Mouse (Mus musculus) embryonic facial prominence, embryonic 13.5 days (tissue): ENCODE measurements around the gene Xrcc6. TPM values are rescaled to one million over a fixed set of nuclear protein-coding genes. Genes with fewer than 3 reads are reported as not detected.

Source experiments
- ATAC-seq: fragments of 200-750 bp; cut with Nextera tagmentation; 2 replicates; pipeline ENCODE4 v1.8.0; 2017; ENCODE audit warnings: low read depth; ENCODE audit not compliant: insufficient number of reproducible peaks, insufficient read depth, low FRiP score, low TSS enrichment
- H3K27ac ChIP-seq: fragments of 300-500 bp; sonication (generic); 2 replicates; pipeline ENCODE4 v1.5.1; 2015; ENCODE audit warnings: moderate library complexity, mild to moderate bottlenecking, inconsistent platforms
- H3K27me3 ChIP-seq: fragments of 300-500 bp; sonication (generic); 2 replicates; pipeline ENCODE4 v1.6.1; 2015; ENCODE audit warnings: mild to moderate bottlenecking, inconsistent platforms
- H3K36me3 ChIP-seq: fragments of 300-500 bp; sonication (generic); 2 replicates; pipeline ENCODE4 v1.6.1; 2015; ENCODE audit warnings: mild to moderate bottlenecking, inconsistent platforms
- H3K4me1 ChIP-seq: fragments of 300-500 bp; sonication (generic); 2 replicates; pipeline ENCODE4 v1.6.1; 2015; ENCODE audit warnings: inconsistent platforms
- H3K4me2 ChIP-seq: fragments of 300-500 bp; sonication (generic); 2 replicates; pipeline ENCODE4 v1.6.1; 2015; ENCODE audit warnings: moderate library complexity, mild to moderate bottlenecking, inconsistent platforms
- H3K4me3 ChIP-seq: fragments of 300-500 bp; sonication (generic); 2 replicates; pipeline ENCODE4 v1.5.1; 2015; ENCODE audit warnings: mild to moderate bottlenecking, inconsistent platforms
- H3K9ac ChIP-seq: fragments of 300-500 bp; sonication (generic); 2 replicates; pipeline ENCODE4 v1.6.1; 2015; ENCODE audit warnings: mild to moderate bottlenecking, inconsistent platforms
- H3K9me3 ChIP-seq: fragments of 300-500 bp; sonication (generic); 2 replicates; pipeline ENCODE4 v1.6.1; 2016; ENCODE audit warnings: inconsistent platforms
- WGBS: fragments of 180-500 bp; shearing (Covaris S2); methylation state at CpG from one replicate; pipeline ENCODE4 v1.1.7; 2015; ENCODE audit warnings: mixed read lengths; 5-methylcytosine and 5-hydroxymethylcytosine counted together
- polyA plus RNA-seq: library from polyadenylated mRNA; unstranded; fragments of >200 nt; fragmentation: Nextera tagmentation; extraction: Ambion mirVana; gene quantifications from 2 replicates; pipeline ENCODE4 v1.2.1, GENCODE M21; 2015

Gene Xrcc6
- polyA plus RNA-seq, 1 experiment from 2014 or later, result 98.2 TPM

DNA sequence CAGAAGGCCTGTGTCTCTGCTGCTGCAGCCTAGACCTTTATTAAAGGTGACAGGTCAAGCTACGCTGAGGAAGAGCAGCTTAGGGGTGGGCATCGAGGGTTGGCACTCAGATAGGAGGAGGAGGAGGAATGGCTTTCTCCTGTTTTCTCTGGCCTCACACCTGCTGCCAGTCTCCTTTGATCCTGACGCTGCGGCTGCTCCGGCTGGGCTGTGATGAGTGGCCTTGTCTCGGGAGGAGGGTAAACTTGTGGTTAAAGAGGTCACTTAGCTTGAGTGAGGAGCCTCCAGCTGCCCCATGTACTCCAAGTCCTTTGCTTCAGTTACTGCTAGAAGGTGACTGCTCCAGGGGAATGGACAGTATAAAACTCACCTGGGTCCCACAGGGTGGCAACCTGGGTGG is 6.4 kb downstream of the Xrcc6 start:
- Histone ChIP-seq H3K4me1 (no peaks in the 10 kb centered on the region), H3K9me3 (no peaks in the 10 kb centered on the region), H3K4me3 (no peak overlapping the region), H3K9ac (no peak overlapping the region), H3K27me3 (no peaks in the 10 kb centered on the region), H3K27ac (no peak overlapping the region), H3K36me3 (peaks cover 63% of the 10 kb centered on the region), H3K4me2 (no peak overlapping the region)
- 84% methylated on average over 6 of the region's 6 CpGs for WGBS
- ATAC-seq, result no peak

DNA sequence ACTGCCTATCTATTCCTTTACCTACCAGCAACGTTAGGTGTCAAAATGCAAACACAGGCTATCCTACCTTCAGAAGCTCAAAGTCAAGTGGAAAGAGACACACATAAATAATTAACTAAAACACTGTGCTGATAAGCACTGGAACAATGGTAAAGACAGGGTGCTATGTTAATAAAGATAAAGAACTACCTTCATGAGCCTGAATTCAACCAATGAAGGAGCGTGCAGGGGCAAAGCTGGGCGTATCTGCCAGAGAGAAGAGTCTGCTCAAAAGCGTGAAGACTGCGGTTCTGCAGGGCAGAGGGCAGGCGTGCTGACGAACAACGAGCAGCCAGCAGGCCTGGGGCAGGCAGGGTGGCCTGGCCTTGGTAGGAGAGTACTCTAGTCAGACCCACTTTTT is 16.6 kb downstream of the Xrcc6 start:
- H3K36me3 ChIP-seq, result peaks cover 45% of the 10 kb centered on the region
- H3K9me3 ChIP-seq, result no peaks in the 10 kb centered on the region
- no peak for ATAC-seq
- H3K27me3 ChIP-seq, result no peaks in the 10 kb centered on the region
- WGBS, result 91% methylated on average over 8 of the region's 8 CpGs
- H3K9ac ChIP-seq, result no peak overlapping the region
- no peak overlapping the region for H3K27ac ChIP-seq
- H3K4me2 ChIP-seq, result no peak overlapping the region
- H3K4me1 ChIP-seq, result no peaks in the 10 kb centered on the region
- no peak overlapping the region for H3K4me3 ChIP-seq

DNA sequence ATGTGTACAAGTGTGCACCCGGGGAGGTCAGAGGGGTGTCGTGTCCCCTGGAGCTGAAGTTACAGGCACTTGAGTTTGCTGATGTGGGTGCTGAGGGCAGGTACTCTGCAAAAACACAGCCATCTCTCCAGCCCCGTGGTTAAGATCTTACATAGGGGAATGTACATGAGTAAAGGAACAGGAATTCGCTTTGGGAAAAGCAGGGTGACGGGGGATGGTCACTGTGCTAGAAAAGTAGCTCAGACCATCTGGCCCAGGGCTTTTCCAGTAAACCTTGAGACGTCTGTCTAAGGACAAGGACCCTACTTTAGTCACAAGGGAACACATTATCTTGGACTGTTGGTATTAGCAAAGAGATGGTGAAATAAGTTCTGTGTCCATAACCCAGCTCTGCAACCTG is 24.3 kb downstream of the Xrcc6 start:
- Histone ChIP-seq H3K27me3 (no peaks in the 10 kb centered on the region), H3K4me2 (no peak overlapping the region), H3K36me3 (no peaks in the 10 kb centered on the region), H3K4me1 (peaks cover 15% of the 10 kb centered on the region), H3K9me3 (no peaks in the 10 kb centered on the region), H3K9ac (no peak overlapping the region), H3K27ac (no peak overlapping the region), H3K4me3 (no peak overlapping the region)
- ATAC-seq, result no peak
- WGBS, result 82% methylated on average over 6 of the region's 6 CpGs

DNA sequence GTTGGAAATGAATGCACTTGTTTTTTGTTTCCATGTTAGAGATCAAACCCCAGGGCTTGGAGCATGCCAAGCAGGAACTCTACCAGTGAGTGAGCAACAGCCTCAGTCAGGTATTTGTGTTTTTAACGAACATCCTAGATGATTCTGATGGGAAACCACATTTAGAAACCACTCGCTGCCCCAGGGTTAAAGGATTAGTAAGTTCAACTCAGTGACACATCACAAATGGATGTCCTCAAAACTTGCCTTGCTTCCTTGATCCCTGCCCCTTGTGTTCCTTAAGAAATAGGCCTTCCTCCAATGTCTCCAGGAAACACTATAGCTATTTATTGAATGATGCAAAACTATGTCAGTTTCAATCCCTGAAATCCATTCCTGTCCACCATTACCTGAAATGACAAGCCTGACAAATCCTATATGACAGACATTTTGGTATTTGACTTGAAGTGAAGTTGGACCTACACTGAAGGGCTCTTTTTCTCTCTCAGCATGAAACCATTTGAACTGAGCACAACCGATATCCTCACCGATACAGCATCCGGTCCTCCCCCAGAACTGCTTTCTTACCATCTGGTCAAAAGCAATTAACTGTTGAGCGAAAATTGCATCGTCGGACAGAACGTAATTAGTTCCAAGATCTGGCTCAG is 27.2 kb downstream of the Xrcc6 start:
- 16% methylated on average over 9 of the region's 9 CpGs for whole genome bisulfite sequencing
- Histone ChIP-seq H3K27me3 (no peaks in the 10 kb centered on the region), H3K27ac (no peak overlapping the region), H3K4me3 (peak overlapping the region; percentile 97), H3K4me1 (peaks cover 15% of the 10 kb centered on the region), H3K9me3 (no peaks in the 10 kb centered on the region), H3K36me3 (peaks cover 11% of the 10 kb centered on the region), H3K9ac (peak overlapping the region; percentile 91), H3K4me2 (peak overlapping the region; percentile 93)
- no peak for ATAC-seq

DNA sequence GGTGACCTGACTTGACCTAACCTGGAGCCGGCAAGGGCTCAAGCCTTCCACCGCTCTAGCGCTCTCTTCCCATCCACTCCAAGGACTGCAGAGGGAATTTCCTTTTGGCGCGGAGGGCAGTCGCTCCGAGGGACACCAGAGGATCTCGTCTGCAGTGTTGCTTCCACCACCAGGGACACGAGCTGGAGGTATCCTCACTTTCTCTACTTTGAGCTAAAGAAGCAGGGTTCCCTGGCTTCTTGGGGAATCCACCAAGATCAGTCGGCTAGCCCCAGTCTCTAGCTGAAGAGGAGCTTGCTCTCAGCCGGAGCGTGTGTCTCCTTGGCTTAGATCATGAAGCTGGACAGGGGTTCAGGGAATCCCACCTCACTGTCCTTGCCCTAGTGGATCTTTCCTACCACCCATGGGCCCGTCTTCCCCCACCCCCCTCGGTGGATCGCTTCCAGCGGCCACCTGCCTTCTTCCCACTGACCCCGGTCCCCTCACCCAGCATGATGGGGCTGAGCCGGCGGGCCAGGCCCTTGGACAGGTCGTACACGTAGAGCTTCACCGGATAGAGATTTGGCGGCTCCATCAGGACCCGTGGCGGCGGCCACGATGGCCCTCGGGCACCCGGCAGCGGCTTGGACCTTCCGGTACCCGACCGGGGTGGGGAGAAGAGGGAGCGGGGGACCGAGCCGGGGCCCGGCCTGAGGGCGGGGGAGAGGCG is 27.9 kb downstream of the Xrcc6 start:
- Histone ChIP-seq H3K4me1 (peaks cover 15% of the 10 kb centered on the region), H3K9me3 (no peaks in the 10 kb centered on the region), H3K36me3 (peaks cover 16% of the 10 kb centered on the region), H3K4me2 (peak overlapping the region; percentile 93), H3K4me3 (peak overlapping the region; percentile 97), H3K9ac (peak overlapping the region; percentile 91), H3K27ac (peak overlapping the region; percentile 75), H3K27me3 (no peaks in the 10 kb centered on the region)
- under 1% methylated on average over 38 of the region's 39 CpGs for WGBS
- no peak for ATAC-seq

DNA sequence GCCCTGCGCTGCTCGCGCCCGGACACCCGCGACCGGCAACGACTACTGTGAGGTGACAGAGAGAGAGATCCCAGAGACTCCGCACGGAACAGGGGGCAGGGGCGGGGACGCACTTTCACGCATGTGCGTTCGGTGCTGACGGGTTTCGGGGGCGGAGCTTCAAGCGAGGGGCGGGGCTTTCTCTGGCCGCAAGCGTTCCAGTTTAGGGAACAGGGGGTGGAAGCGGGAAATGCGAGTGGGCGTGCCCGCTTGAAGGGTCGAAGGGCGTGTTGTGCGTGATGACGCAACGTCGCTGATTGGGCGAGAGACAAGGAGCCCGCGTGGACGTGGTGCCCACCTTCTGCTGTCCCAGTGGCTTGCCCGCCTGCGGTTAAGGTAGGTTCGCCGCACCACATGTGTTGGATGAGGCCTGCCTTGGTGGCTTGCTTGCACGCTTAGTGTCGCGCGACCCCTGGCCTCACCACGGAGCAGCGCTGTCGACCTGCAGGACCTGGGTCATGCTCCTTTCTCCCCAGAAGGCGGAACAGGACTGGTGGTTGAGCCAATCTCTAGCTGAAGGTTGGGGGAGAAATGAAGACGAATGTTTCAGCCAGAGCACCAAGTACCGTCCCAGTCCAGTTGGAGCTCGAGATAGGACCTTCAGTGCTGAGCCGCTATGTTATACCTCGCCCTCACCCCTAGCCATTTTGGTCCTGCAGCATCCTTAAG is 28.6 kb downstream of the Xrcc6 start:
- peak overlapping the region; percentile 97 for H3K4me3 ChIP-seq
- H3K9ac ChIP-seq, result peak overlapping the region; percentile 91
- no peaks in the 10 kb centered on the region for H3K27me3 ChIP-seq
- under 1% methylated on average over 53 of the region's 53 CpGs for WGBS
- H3K36me3 ChIP-seq, result peaks cover 19% of the 10 kb centered on the region
- H3K4me2 ChIP-seq, result peak overlapping the region; percentile 93
- peaks cover 15% of the 10 kb centered on the region for H3K4me1 ChIP-seq
- peak; percentile 96 for ATAC-seq
- peak overlapping the region; percentile 75 for H3K27ac ChIP-seq
- no peaks in the 10 kb centered on the region for H3K9me3 ChIP-seq

DNA sequence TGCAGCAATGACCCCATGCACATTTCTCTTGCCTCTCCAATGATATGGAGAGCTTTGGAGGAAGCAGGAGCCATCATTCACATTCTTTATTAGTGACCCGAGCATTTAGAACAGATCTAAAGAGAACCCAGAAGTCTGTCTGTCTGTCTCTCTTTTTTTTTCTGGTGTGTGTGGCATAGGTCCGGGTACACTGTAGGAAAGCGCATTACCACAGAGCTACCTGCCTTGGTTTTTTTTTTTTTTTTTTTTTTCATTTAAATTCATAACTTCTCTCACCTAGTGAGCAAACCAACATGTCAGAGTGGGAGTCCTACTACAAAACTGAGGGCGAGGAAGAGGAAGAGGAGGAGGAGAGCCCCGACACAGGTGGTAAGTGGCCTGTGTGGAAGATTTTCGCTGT is 29.2 kb downstream of the Xrcc6 start:
- Histone ChIP-seq H3K4me2 (peak overlapping the region; percentile 93), H3K27me3 (no peaks in the 10 kb centered on the region), H3K4me3 (peak overlapping the region; percentile 97), H3K9ac (peak overlapping the region; percentile 91), H3K4me1 (peaks cover 15% of the 10 kb centered on the region), H3K27ac (peak overlapping the region; percentile 44; the same call in 1 of the 2 replicates), H3K36me3 (peaks cover 24% of the 10 kb centered on the region), H3K9me3 (no peaks in the 10 kb centered on the region)
- 18% methylated on average over 6 of the region's 6 CpGs for WGBS
- no peak for ATAC-seq

DNA sequence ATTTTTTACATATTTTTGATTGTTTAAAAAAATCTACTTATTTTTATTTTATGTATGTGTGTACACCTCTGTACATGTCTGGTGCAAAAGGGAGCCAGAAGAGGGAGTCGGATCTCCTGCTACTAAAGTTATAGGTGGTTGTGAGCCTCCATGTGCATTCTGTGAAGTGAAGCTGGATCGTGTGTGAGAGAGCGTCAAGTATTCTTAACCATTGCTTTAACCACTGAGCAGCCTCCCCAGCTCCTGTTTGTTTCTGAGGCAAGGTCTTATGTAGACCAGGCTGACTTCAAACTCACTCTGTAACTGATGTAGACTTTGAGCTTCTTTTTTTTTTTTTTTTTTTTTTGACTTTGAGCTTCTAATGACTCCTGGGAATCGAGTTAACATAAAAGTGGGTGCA is 29.8 kb downstream of the Xrcc6 start:
- no peaks in the 10 kb centered on the region for H3K9me3 ChIP-seq
- H3K27me3 ChIP-seq, result no peaks in the 10 kb centered on the region
- peaks cover 15% of the 10 kb centered on the region for H3K4me1 ChIP-seq
- no peak overlapping the region for H3K27ac ChIP-seq
- H3K4me3 ChIP-seq, result peak overlapping the region; percentile 12; the same call in 1 of the 2 replicates
- no peak for ATAC-seq
- H3K4me2 ChIP-seq, result peak overlapping the region; percentile 32; the same call in 1 of the 2 replicates
- 74% methylated on average over 4 of the region's 4 CpGs for WGBS
- H3K36me3 ChIP-seq, result peaks cover 30% of the 10 kb centered on the region
- no peak overlapping the region for H3K9ac ChIP-seq

DNA sequence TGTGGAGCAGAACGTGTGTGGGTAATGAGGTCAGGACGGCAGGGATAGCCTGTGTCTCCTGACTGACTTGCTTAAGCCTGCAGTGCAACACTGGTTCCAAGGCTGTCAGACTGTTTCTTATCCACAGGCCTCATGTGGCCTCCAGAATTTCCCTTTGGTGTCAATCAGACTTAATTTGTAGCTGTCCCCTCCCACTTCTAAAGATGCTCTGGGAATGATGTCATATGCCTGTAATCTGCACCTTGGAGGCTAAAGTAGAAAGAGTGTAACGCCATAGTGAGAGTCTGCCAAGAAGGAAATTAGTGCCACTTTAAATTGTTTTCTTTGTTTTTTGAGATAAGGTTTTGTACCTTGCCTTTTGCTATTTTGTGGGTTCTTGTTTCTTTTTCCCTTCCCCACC is 31.7 kb downstream of the Xrcc6 start:
- H3K9me3 ChIP-seq, result no peaks in the 10 kb centered on the region
- H3K36me3 ChIP-seq, result peaks cover 49% of the 10 kb centered on the region
- ATAC-seq, result no peak
- no peak overlapping the region for H3K4me2 ChIP-seq
- WGBS, result 82% methylated on average over 3 of the region's 3 CpGs
- H3K9ac ChIP-seq, result 0 out of 2 replicates have a peak overlapping the region, but pooled peaks have one; percentile 16
- H3K27me3 ChIP-seq, result no peaks in the 10 kb centered on the region
- H3K4me1 ChIP-seq, result peaks cover 11% of the 10 kb centered on the region
- H3K4me3 ChIP-seq, result no peak overlapping the region
- H3K27ac ChIP-seq, result no peak overlapping the region

DNA sequence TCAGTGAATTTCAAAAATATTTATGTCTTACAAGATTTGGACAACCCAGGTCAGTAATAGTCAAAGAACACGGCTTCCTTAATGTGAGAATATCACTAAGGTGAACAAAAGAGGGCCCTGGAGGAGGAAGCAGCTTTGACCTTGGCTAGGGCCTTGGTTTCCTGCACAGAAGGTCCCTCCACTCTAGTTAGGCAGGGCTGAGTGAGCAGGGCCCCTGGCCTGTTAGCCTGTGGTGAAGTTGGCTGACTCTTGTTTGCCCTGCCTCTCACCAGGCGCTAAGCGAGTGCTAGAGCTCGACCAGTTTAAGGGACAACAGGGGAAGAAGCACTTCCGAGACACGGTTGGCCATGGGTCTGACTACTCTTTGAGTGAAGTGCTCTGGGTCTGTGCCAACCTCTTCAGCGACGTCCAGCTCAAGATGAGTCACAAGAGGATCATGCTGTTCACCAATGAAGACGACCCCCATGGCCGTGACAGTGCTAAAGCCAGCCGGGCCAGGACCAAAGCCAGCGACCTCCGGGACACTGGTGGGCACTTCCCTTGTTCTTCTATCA is 35.0 kb downstream of the Xrcc6 start:
- peaks cover 82% of the 10 kb centered on the region for H3K36me3 ChIP-seq
- no peak overlapping the region for H3K4me3 ChIP-seq
- WGBS, result 89% methylated on average over 13 of the region's 13 CpGs
- no peak overlapping the region for H3K9ac ChIP-seq
- ATAC-seq, result no peak
- no peaks in the 10 kb centered on the region for H3K9me3 ChIP-seq
- no peak overlapping the region for H3K4me2 ChIP-seq
- no peaks in the 10 kb centered on the region for H3K4me1 ChIP-seq
- H3K27me3 ChIP-seq, result no peaks in the 10 kb centered on the region
- H3K27ac ChIP-seq, result no peak overlapping the region

DNA sequence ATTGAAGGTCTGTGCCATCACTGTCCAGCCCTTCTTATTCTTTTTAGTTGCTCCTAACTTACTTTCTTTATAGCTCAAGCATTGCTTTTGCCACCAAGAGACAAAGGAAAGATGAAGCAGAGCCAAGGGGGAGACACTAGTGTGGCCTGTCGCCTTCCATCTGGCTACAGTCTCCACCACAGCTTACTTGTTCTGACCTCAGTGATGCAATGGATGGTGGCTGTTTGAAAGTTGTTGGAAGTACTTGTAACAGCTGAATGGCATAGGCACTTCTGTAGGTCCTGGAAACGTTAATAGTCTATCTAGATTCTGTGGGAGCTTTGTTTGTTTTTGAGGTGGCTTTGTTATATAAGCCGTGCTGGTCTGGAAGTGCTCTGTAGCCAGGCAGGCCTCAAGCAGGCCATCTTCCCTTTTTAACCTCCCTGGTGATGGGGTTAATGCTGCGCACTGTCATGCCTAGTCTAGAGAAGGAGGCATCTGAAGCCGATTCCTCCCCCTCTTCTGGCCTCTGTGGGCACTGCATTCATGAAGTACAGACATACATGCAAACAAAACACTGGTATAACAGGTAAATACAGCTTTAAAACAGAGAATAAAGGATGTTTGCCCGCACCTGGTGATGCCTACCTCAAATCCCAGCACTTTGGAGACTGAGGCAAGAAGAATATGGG is 36.5 kb downstream of the Xrcc6 start:
- Histone ChIP-seq H3K27me3 (no peaks in the 10 kb centered on the region), H3K4me2 (no peak overlapping the region), H3K9ac (no peak overlapping the region), H3K36me3 (peaks cover 92% of the 10 kb centered on the region), H3K9me3 (no peaks in the 10 kb centered on the region), H3K27ac (no peak overlapping the region), H3K4me1 (no peaks in the 10 kb centered on the region), H3K4me3 (no peak overlapping the region)
- WGBS, result 91% methylated on average over 6 of the region's 6 CpGs
- ATAC-seq, result no peak
